Mouse (Mus musculus) hindbrain, embryonic 11.5 days (tissue): ENCODE results near the gene Acsf2. TPM values are rescaled to one million over a fixed set of nuclear protein-coding genes. Genes with fewer than 3 reads are reported as not detected.

Experiments
- ATAC-seq: fragments of 200-750 bp; cut with Nextera tagmentation; 2 replicates; pipeline ENCODE4 v1.8.0; 2017; ENCODE audit warnings: mild to moderate bottlenecking, moderate TSS enrichment, moderate library complexity; ENCODE audit not compliant: low FRiP score
- DNase-seq: peaks from one replicate; pipeline ENCODE4 v3.0.0-alpha.2; 2015; ENCODE audit warnings: low spot score
- H3K27ac ChIP-seq: fragments of 300-500 bp; sonication (generic); 2 replicates; pipeline ENCODE4 v1.5.1; 2014; ENCODE audit warnings: mild to moderate bottlenecking, low read depth, low read length
- H3K27me3 ChIP-seq: fragments of 300-500 bp; sonication (generic); 2 replicates; pipeline ENCODE4 v1.6.1; 2014; ENCODE audit warnings: mild to moderate bottlenecking, low read length, moderate library complexity, mixed read lengths; ENCODE audit not compliant: control insufficient read depth, insufficient read depth
- H3K36me3 ChIP-seq: fragments of 300-500 bp; sonication (generic); 2 replicates; pipeline ENCODE4 v1.6.1; 2014; ENCODE audit warnings: mild to moderate bottlenecking, low read length, moderate library complexity, mixed read lengths; ENCODE audit not compliant: control insufficient read depth, insufficient read depth
- H3K4me1 ChIP-seq: fragments of 300-500 bp; sonication (generic); replicated peaks from 2 replicates; pipeline ENCODE4 v1.6.1; 2014; ENCODE audit warnings: low read length, mixed read lengths; ENCODE audit not compliant: control insufficient read depth, insufficient read depth
- H3K4me2 ChIP-seq: fragments of 300-500 bp; sonication (generic); replicated peaks from 2 replicates; pipeline ENCODE4 v1.6.1; 2014; ENCODE audit warnings: mild to moderate bottlenecking, low read depth, low read length
- H3K4me3 ChIP-seq: fragments of 300-500 bp; sonication (generic); 2 replicates; pipeline ENCODE4 v1.5.1; 2014; ENCODE audit warnings: low read depth, low read length
- H3K9ac ChIP-seq: fragments of 300-500 bp; sonication (generic); 2 replicates; pipeline ENCODE4 v1.6.1; 2014; ENCODE audit warnings: low read depth, low read length
- H3K9me3 ChIP-seq: fragments of 300-500 bp; sonication (generic); 2 replicates; pipeline ENCODE4 v1.6.1; 2016; ENCODE audit warnings: low read length; ENCODE audit not compliant: control insufficient read depth
- WGBS: fragments of 180-500 bp; shearing (Covaris S2); extraction: QIAGEN DNeasy Blood & Tissue Kit; methylation state at CpG from one replicate; pipeline ENCODE4 v1.1.7; 2014; 5-methylcytosine and 5-hydroxymethylcytosine counted together
- polyA plus RNA-seq: library from polyadenylated mRNA; unstranded; fragments of >200 nt; fragmentation: Nextera tagmentation; extraction: Ambion mirVana; gene quantifications from 2 replicates; pipeline ENCODE4 v1.2.1, GENCODE M21; 2014

Gene Acsf2
- polyA plus RNA-seq, 1 experiment from 2014 or later, result 4.9 TPM

GRCm38 (mm10) chr11:94548041-94548784 is 53.5 kb downstream of the Acsf2 start:
- ATAC-seq (peak; percentile 41; the same call in 1 of the 2 replicates), DNase-seq (no peak)
- Histone ChIP-seq H3K4me1 (peaks cover 4% of the 10 kb centered on the region; the same call in 1 of the 2 replicates), H3K27me3 (no peaks in the 10 kb centered on the region), H3K9ac (peak overlapping the region; percentile 77), H3K4me3 (peak overlapping the region; percentile 55), H3K36me3 (no peaks in the 10 kb centered on the region), H3K27ac (no peak overlapping the region), H3K4me2 (peak overlapping the region; percentile 65), H3K9me3 (no peaks in the 10 kb centered on the region)
- WGBS, result 12% methylated on average over 24 of the region's 24 CpGs

GRCm38 (mm10) chr11:94547271-94547670 is 54.4 kb downstream of the Acsf2 start:
- DNase-seq, result no peak

GRCm38 (mm10) chr11:94546381-94546780 is 55.3 kb downstream of the Acsf2 start:
- H3K27me3 ChIP-seq, result no peaks in the 10 kb centered on the region
- no peaks in the 10 kb centered on the region for H3K9me3 ChIP-seq
- H3K9ac ChIP-seq, result no peak overlapping the region
- H3K4me3 ChIP-seq, result no peak overlapping the region
- no peak overlapping the region for H3K4me2 ChIP-seq
- no peak overlapping the region for H3K27ac ChIP-seq
- no peak for DNase-seq
- H3K36me3 ChIP-seq, result no peaks in the 10 kb centered on the region
- H3K4me1 ChIP-seq, result peaks cover 4% of the 10 kb centered on the region; the same call in 1 of the 2 replicates
- no peak for ATAC-seq
- WGBS, result 100% methylated on average over 5 of the region's 5 CpGs

More at GRCm38 (mm10) chr11:94547271-94547670, 54.4 kb downstream of the Acsf2 start:
- H3K36me3 ChIP-seq, result no peaks in the 10 kb centered on the region
- H3K9ac ChIP-seq, result no peak overlapping the region
- no peak for ATAC-seq
- H3K4me2 ChIP-seq, result no peak overlapping the region
- no peak overlapping the region; the same call in 1 of the 2 replicates for H3K27ac ChIP-seq
- H3K4me1 ChIP-seq, result peaks cover 4% of the 10 kb centered on the region; the same call in 1 of the 2 replicates
- no peak overlapping the region for H3K4me3 ChIP-seq
- WGBS, result 88% methylated on average over 6 of the region's 6 CpGs
- no peaks in the 10 kb centered on the region for H3K9me3 ChIP-seq
- H3K27me3 ChIP-seq, result no peaks in the 10 kb centered on the region

GRCm38 (mm10) chr11:94544422-94544821 is 57.2 kb downstream of the Acsf2 start:
- DNase-seq (peak; percentile 32), ATAC-seq (no peak)
- H3K4me3 ChIP-seq, result no peak overlapping the region
- no peaks in the 10 kb centered on the region for H3K36me3 ChIP-seq
- peak overlapping the region; percentile 17 for H3K4me2 ChIP-seq
- H3K4me1 ChIP-seq, result peaks cover 4% of the 10 kb centered on the region; the same call in 1 of the 2 replicates
- no peaks in the 10 kb centered on the region for H3K27me3 ChIP-seq
- 55% methylated on average over 18 of the region's 18 CpGs for WGBS
- no peaks in the 10 kb centered on the region for H3K9me3 ChIP-seq
- H3K9ac ChIP-seq, result no peak overlapping the region
- H3K27ac ChIP-seq, result no peak overlapping the region

- H3K9ac ChIP-seq, result no peak overlapping the region
- no peak for ATAC-seq
- H3K4me1 ChIP-seq, result peaks cover 4% of the 10 kb centered on the region; the same call in 1 of the 2 replicates
- DNase-seq, result peak; percentile 83
- no peak overlapping the region for H3K27ac ChIP-seq
- no peaks in the 10 kb centered on the region for H3K36me3 ChIP-seq
- 45% methylated on average over 9 of the region's 9 CpGs for WGBS
- H3K4me3 ChIP-seq, result no peak overlapping the region
- H3K27me3 ChIP-seq, result no peaks in the 10 kb centered on the region
- H3K4me2 ChIP-seq, result 0 out of 2 replicates have a peak overlapping the region, but pooled peaks have one; percentile 17
- no peaks in the 10 kb centered on the region for H3K9me3 ChIP-seq
Measured at GRCm38 (mm10) chr11:94543932-94544331, 57.7 kb downstream of the Acsf2 start.

- H3K9ac ChIP-seq, result no peak overlapping the region
- no peak overlapping the region for H3K4me3 ChIP-seq
- 83% methylated on average over 12 of the region's 12 CpGs for WGBS
- no peak for ATAC-seq
- no peak overlapping the region for H3K4me2 ChIP-seq
- H3K27me3 ChIP-seq, result no peaks in the 10 kb centered on the region
- no peak for DNase-seq
- H3K4me1 ChIP-seq, result peaks cover 4% of the 10 kb centered on the region; the same call in 1 of the 2 replicates
- no peaks in the 10 kb centered on the region for H3K9me3 ChIP-seq
- no peak overlapping the region for H3K27ac ChIP-seq
- no peaks in the 10 kb centered on the region for H3K36me3 ChIP-seq
Measured at GRCm38 (mm10) chr11:94543344-94543743, 58.3 kb downstream of the Acsf2 start.

- no peak for ATAC-seq
- H3K4me2 ChIP-seq, result no peak overlapping the region
- no peaks in the 10 kb centered on the region for H3K36me3 ChIP-seq
- H3K27me3 ChIP-seq, result no peaks in the 10 kb centered on the region
- H3K4me3 ChIP-seq, result no peak overlapping the region
- no peak overlapping the region for H3K9ac ChIP-seq
- H3K4me1 ChIP-seq, result no peaks in the 10 kb centered on the region
- no peaks in the 10 kb centered on the region for H3K9me3 ChIP-seq
- DNase-seq, result no peak
- H3K27ac ChIP-seq, result no peak overlapping the region
- 92% methylated on average over 4 of the region's 4 CpGs for WGBS
Measured at GRCm38 (mm10) chr11:94542400-94542799, 59.3 kb downstream of the Acsf2 start.

- ATAC-seq, result no peak
- Histone ChIP-seq H3K27me3 (no peaks in the 10 kb centered on the region), H3K9me3 (no peaks in the 10 kb centered on the region), H3K9ac (no peak overlapping the region), H3K27ac (no peak overlapping the region), H3K4me3 (no peak overlapping the region), H3K4me1 (no peaks in the 10 kb centered on the region), H3K4me2 (no peak overlapping the region), H3K36me3 (no peaks in the 10 kb centered on the region)
- no peak for DNase-seq
- WGBS, result 77% methylated on average over 7 of the region's 7 CpGs
Measured at GRCm38 (mm10) chr11:94539761-94540160, 61.9 kb downstream of the Acsf2 start.
